Comparison of ENCODE assay signal across 21 mouse cellular contexts in the genomic region with DNA sequence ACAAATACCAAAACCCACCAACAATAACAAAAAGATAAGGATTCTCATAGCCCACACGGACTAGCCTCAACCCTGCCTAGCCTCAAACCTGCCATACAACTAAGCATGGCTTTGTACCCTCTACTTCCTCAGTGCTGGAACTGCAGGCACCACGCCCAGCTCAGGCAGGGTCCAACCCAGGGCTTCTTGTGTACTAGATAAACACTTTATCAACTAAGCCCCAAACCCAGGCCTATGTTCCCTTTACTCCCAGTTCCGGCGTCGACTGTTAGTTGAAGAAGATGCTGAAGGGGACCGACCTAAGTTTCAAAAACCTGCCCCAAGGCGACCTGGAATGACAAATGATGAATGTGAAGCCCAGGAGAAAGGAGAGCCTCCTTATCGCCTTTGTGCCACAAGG. TPM values are rescaled to one million over a fixed set of nuclear protein-coding genes. Genes with fewer than 3 reads are reported as not detected.
A peak's percentile ranks its signal among the peaks of the same experiment; 100 is the strongest.
DNase-seq lines count a peak whose midpoint lies in the region; ATAC-seq and TF ChIP-seq lines count a peak whose summit lies in the region.
"Had no signal": no experiment of that assay in that cellular context is flagged by ENCODE, and none has a peak within 500 bp of the region (broad histone marks: within the 10 kb centered on the region; RNA-seq: fewer than 3 reads in every experiment).

No protein-coding gene starts in this region.

- H3K36me3 ChIP-seq in liver, embryonic 11.5 days (ENCODE audit: control insufficient read depth, insufficient read depth, low read length), result no peaks in the 10 kb centered on the region
- no peaks in the 10 kb centered on the region for H3K36me3 ChIP-seq in liver, embryonic 16.5 days (ENCODE audit: control insufficient read depth, insufficient read depth)
- H3K36me3 ChIP-seq: embryonic facial prominence, embryonic 15.5 days; forebrain, embryonic 10.5 days; forebrain, embryonic 15.5 days; heart, embryonic 10.5 days; hindbrain, embryonic 15.5 days had no signal

- H3K27me3 ChIP-seq in liver, embryonic 11.5 days (replicated peaks; ENCODE audit: control insufficient read depth, insufficient read depth, low read length), result no peaks in the 10 kb centered on the region
- no peaks in the 10 kb centered on the region for H3K27me3 ChIP-seq in liver, embryonic 16.5 days (ENCODE audit: control insufficient read depth, insufficient read depth, low read depth, low read length)
- H3K27me3 ChIP-seq: CH12.LX; embryonic facial prominence, embryonic 15.5 days; forebrain, embryonic 15.5 days; hindbrain, embryonic 15.5 days had no signal

- peak overlapping the region; percentile 71 for H3K27ac ChIP-seq in left cerebral cortex, adult 2 months
- no peak overlapping the region for H3K27ac ChIP-seq in liver, embryonic 11.5 days (ENCODE audit: low read depth, low read length)
- no peak overlapping the region for H3K27ac ChIP-seq in liver, embryonic 16.5 days (ENCODE audit: low read length)
- H3K27ac ChIP-seq: embryonic facial prominence, embryonic 15.5 days; forebrain, embryonic 10.5 days; forebrain, embryonic 15.5 days; heart, embryonic 10.5 days; hindbrain, embryonic 15.5 days had no signal

- H3K4me2 ChIP-seq in liver, embryonic 11.5 days, result no peak overlapping the region
- H3K4me2 ChIP-seq in liver, embryonic 16.5 days (ENCODE audit: low read depth, low read length), result no peak overlapping the region
- H3K4me2 ChIP-seq: embryonic facial prominence, embryonic 15.5 days; forebrain, embryonic 15.5 days; hindbrain, embryonic 15.5 days had no signal

- 48% methylated on average over 8 of the region's 8 CpGs for WGBS in liver, embryonic 11.5 days
- WGBS in liver, embryonic 16.5 days (ENCODE audit: insufficient replicate concordance), result 40% methylated on average over 8 of the region's 8 CpGs

- H3K4me1 ChIP-seq in liver, embryonic 11.5 days (replicated peaks; ENCODE audit: control insufficient read depth, insufficient read depth, low read length), result peaks cover 8% of the 10 kb centered on the region; the same call in 1 of the 2 replicates
- H3K4me1 ChIP-seq in liver, embryonic 16.5 days (ENCODE audit: control insufficient read depth, low read depth, low read length), result no peaks in the 10 kb centered on the region; the same call in none of the 2 replicates
- H3K4me1 ChIP-seq: embryonic facial prominence, embryonic 15.5 days; forebrain, embryonic 10.5 days; forebrain, embryonic 15.5 days; hindbrain, embryonic 15.5 days had no signal

- H3K9me3 ChIP-seq in liver, embryonic 11.5 days (ENCODE audit: control insufficient read depth, low read length), result no peaks in the 10 kb centered on the region
- H3K9me3 ChIP-seq in liver, embryonic 16.5 days (replicated peaks; ENCODE audit: control insufficient read depth, low read length), result no peaks in the 10 kb centered on the region
- H3K9me3 ChIP-seq: embryonic facial prominence, embryonic 15.5 days; forebrain, embryonic 10.5 days; forebrain, embryonic 15.5 days; heart, embryonic 10.5 days; hindbrain, embryonic 15.5 days had no signal

- ATAC-seq in liver, embryonic 11.5 days (replicated peaks; ENCODE audit: low FRiP score), result peak; percentile 74
- peak; percentile 45; the same call in 1 of the 2 replicates for ATAC-seq in liver, embryonic 16.5 days (ENCODE audit: low read depth)
- ATAC-seq: forebrain, embryonic 15.5 days had no signal

- no peak for DNase-seq in left cerebral cortex, adult 2 months (ENCODE audit: extremely low spot score in 1 of 2, low spot score in 2 of 2)
- no peak for DNase-seq in left cerebral cortex, postnatal 36 days (ENCODE audit: low spot score in 2 of 2)
- no peak for DNase-seq in liver, embryonic 11.5 days (ENCODE audit: low spot score)
- DNase-seq in layer of hippocampus, postnatal 10 days (ENCODE audit: low spot score in 2 of 2), result no peak
- DNase-seq in adipocyte (ENCODE audit: low spot score), result no peak
- DNase-seq: adrenal gland, postnatal 10 days; cerebellum, adult 11 months; cerebellum, adult 8-10 months; cerebellum, postnatal 14 days; embryo, embryonic 11 days; gastrocnemius, postnatal 36 days; heart, adult 18-20 months; heart, postnatal 10 days had no signal

- H3K4me3 ChIP-seq in left cerebral cortex, adult 2 months, result no peak overlapping the region
- H3K4me3 ChIP-seq in liver, embryonic 11.5 days (ENCODE audit: low read depth, low read length), result no peak overlapping the region
- H3K4me3 ChIP-seq in liver, embryonic 16.5 days (ENCODE audit: low read depth, low read length), result no peak overlapping the region
- H3K4me3 ChIP-seq: embryonic facial prominence, embryonic 15.5 days; erythroblast, embryonic 14.5 days; forebrain, embryonic 10.5 days; forebrain, embryonic 15.5 days; heart, embryonic 10.5 days; hindbrain, embryonic 15.5 days had no signal

- intact Hi-C loops in left cerebral cortex, adult 2 months (cut with DNase I), result no loop called here
- intact Hi-C loops in left cerebral cortex, postnatal 36 days (cut with DNase I), result no loop called here

- no peak for TF ChIP-seq CTCF in left cerebral cortex, adult 2 months (IDR thresholded peaks at IDR 0.05)

- no peak overlapping the region for H3K9ac ChIP-seq in liver, embryonic 11.5 days (ENCODE audit: low read depth, low read length)
- H3K9ac ChIP-seq in liver, embryonic 16.5 days (ENCODE audit: low read depth, low read length), result no peak overlapping the region
- H3K9ac ChIP-seq: embryonic facial prominence, embryonic 15.5 days; forebrain, embryonic 15.5 days; hindbrain, embryonic 15.5 days had no signal

RNA-seq across cellular contexts. Expression of a gene that starts 16.4 kb away (rescaled TPM):
- total RNA-seq in left cerebral cortex, adult 2 months (2021), result 10 to 100 TPM; 91.0 to 95.8 TPM
- 100 to 1,000 TPM in 1 of 2 experiments, 10 to 100 TPM in 1; 93.0 to 100 TPM for total RNA-seq in left cerebral cortex, postnatal 36 days (2021)
- 5.7 and 6.6 TPM in 2 replicates for polyA plus RNA-seq in liver, embryonic 11.5 days (2014; fragmentation: Nextera tagmentation; extraction: Ambion mirVana)
- polyA plus RNA-seq in liver, embryonic 16.5 days (2015; fragmentation: Nextera tagmentation; extraction: Ambion mirVana), result 0.94 and 1.2 TPM in 2 replicates
- total RNA-seq in layer of hippocampus, postnatal 10 days (2021), result 10 to 100 TPM; 53.9 to 57.8 TPM

RNA-seq across cellular contexts. Expression of a gene that starts 27.2 kb away (rescaled TPM):
- total RNA-seq in left cerebral cortex, adult 2 months (2021), result 100 to 1,000 TPM; 104 to 114 TPM
- total RNA-seq in left cerebral cortex, postnatal 36 days (2021), result 100 to 1,000 TPM; 105 TPM
- 0.73 and 0.88 TPM in 2 replicates for polyA plus RNA-seq in liver, embryonic 11.5 days (2014; fragmentation: Nextera tagmentation; extraction: Ambion mirVana)
- polyA plus RNA-seq in liver, embryonic 16.5 days (2015; fragmentation: Nextera tagmentation; extraction: Ambion mirVana), result 0.08 TPM in 2 replicates
- total RNA-seq in layer of hippocampus, postnatal 10 days (2021), result 10 to 100 TPM; 95.3 to 97.8 TPM
- polyA plus RNA-seq: erythroblast, embryonic 14.5 days had no signal
